Mouse (Mus musculus): Measurements from ENCODE around the gene Pigg. TPM values are rescaled to one million over a fixed set of nuclear protein-coding genes. Genes with fewer than 3 reads are reported as not detected.

The Pigg gene
- total and polyA plus RNA-seq, 3 experiments, result 6.7 to 11.2 TPM; not detected in 1

- TF ChIP-seq MAZ (IDR thresholded peaks at IDR 0.05; ENCODE audit: low read depth, low read length), result peak; percentile 90
- no peak for TF ChIP-seq NRF1 (IDR thresholded peaks at IDR 0.05; ENCODE audit: insufficient read depth, low read depth, low read length, poor library complexity, severe bottlenecking)
- TF ChIP-seq GATA1 (IDR thresholded peaks at IDR 0.05; ENCODE audit: low read depth, low read length), result peak; percentile 61
- TF ChIP-seq HCFC1 (IDR thresholded peaks at IDR 0.05; ENCODE audit: low read depth, low read length), result peak; percentile 83
- no peak for TF ChIP-seq ZC3H11A (IDR thresholded peaks at IDR 0.05; ENCODE audit: low read depth, low read length)
- TF ChIP-seq TAL1 (IDR thresholded peaks at IDR 0.05; ENCODE audit: low read length), result no peak
- no peak for TF ChIP-seq USF2 (IDR thresholded peaks at IDR 0.05; ENCODE audit: borderline replicate concordance in 1 of 2, insufficient read depth in 1 of 2, low read depth in 1 of 2, low read length in 2 of 2)
- TF ChIP-seq JUND (IDR thresholded peaks at IDR 0.05; ENCODE audit: low read depth, low read length), result no peak
- TF ChIP-seq CTCF (IDR thresholded peaks at IDR 0.05 in 2 of 3, conservative IDR thresholded peaks at IDR 0.05 in 1 of 3; ENCODE audit: control insufficient read depth in 1 of 3, insufficient read depth in 1 of 3, low read depth in 2 of 3, low read length in 3 of 3, poor library complexity in 1 of 3, severe bottlenecking in 1 of 3), result no peak
- TF ChIP-seq ZKSCAN1 (IDR thresholded peaks at IDR 0.05; ENCODE audit: low read depth, low read length), result no peak
- TF ChIP-seq MEF2A (IDR thresholded peaks at IDR 0.05; ENCODE audit: extremely low read depth, insufficient replicate concordance, low read depth, low read length, poor library complexity, severe bottlenecking), result peak; percentile 10; the same call in 1 of the 2 replicates
- peak in 1 of 2 experiments; percentile 12; a peak in 3 of 4 replicates for TF ChIP-seq EP300 (IDR thresholded peaks at IDR 0.05; ENCODE audit: low read depth in 1 of 2, low read length in 2 of 2)
- peak; percentile 40; the same call in 1 of the 2 replicates for TF ChIP-seq ETS1 (IDR thresholded peaks at IDR 0.05; ENCODE audit: low read depth, low read length)
- TF ChIP-seq MYB (IDR thresholded peaks at IDR 0.05; ENCODE audit: low read depth, low read length), result no peak
- peak; percentile 86 for TF ChIP-seq SIN3A (IDR thresholded peaks at IDR 0.05; ENCODE audit: low read length)
Observed at GRCm38 (mm10) chr5:108268127-108269062, 44.0 kb upstream of the Pigg start, which contains the start of gene Dr1 (continued).

GRCm38 (mm10) chr5:108269063-108269810, 43.2 kb upstream of the Pigg start:
- peak overlapping the region; percentile 98 to 100 for H3K4me3 ChIP-seq (ENCODE audit: control insufficient read depth in 1 of 2, insufficient read depth in 1 of 2, low read depth in 2 of 2, low read length in 2 of 2)
- peaks cover 45% of the 10 kb centered on the region for H3K79me2 ChIP-seq (ENCODE audit: control insufficient read depth, insufficient read depth, low read length, poor library complexity)
- TF ChIP-seq TBP (IDR thresholded peaks at IDR 0.05; ENCODE audit: low read depth, low read length) (0 out of 2 replicates have a peak, but pooled peaks have one; percentile 17), MYC (IDR thresholded peaks at IDR 0.05; ENCODE audit: low read depth, low read length) (no peak), CHD1 (IDR thresholded peaks at IDR 0.05; ENCODE audit: low read depth, low read length) (0 out of 2 replicates have a peak, but pooled peaks have one; percentile 35), POLR2A (IDR thresholded peaks at IDR 0.05; ENCODE audit: control insufficient read depth in 1 of 2, insufficient read depth in 1 of 2, low read depth in 1 of 2, low read length in 2 of 2, poor library complexity in 1 of 2) (no peak; a peak in 1 of 4 replicates), RCOR1 (IDR thresholded peaks at IDR 0.05; ENCODE audit: low read depth, low read length) (no peak), MAX (IDR thresholded peaks at IDR 0.05; ENCODE audit: low read length) (peak; percentile 19; the same call in 1 of the 2 replicates), UBTF (IDR thresholded peaks at IDR 0.05; ENCODE audit: borderline replicate concordance, insufficient read depth, low read depth, low read length) (0 out of 2 replicates have a peak, but pooled peaks have one; percentile 63)
- peaks cover 7 to 12% of the 10 kb centered on the region in 2 experiments for H3K4me1 ChIP-seq (ENCODE audit: control insufficient read depth in 1 of 2, insufficient read depth in 2 of 2, low read length in 2 of 2)
- peaks cover 0 to 28% of the 10 kb centered on the region in 2 experiments; a peak in 3 of 4 replicates for H3K36me3 ChIP-seq (ENCODE audit: control insufficient read depth in 1 of 2, insufficient read depth in 2 of 2, low read length in 2 of 2)
- peak overlapping the region; percentile 99 for H3K9ac ChIP-seq (ENCODE audit: control insufficient read depth, low read depth, low read length, poor library complexity, severe bottlenecking)
- no peaks in the 10 kb centered on the region for H3K9me3 ChIP-seq (replicated peaks; ENCODE audit: insufficient read depth, low read length)
- peak overlapping the region; percentile 85 for H3K27ac ChIP-seq (ENCODE audit: control insufficient read depth, low read depth, low read length)
- no peaks in the 10 kb centered on the region for H3K27me3 ChIP-seq (ENCODE audit: control insufficient read depth in 1 of 2, insufficient read depth in 2 of 2, low read length in 2 of 2)
- peak; percentile 60 for DNase-seq (ENCODE audit: low read depth, low spot score)

All from MEL (cell line).